Mouse (Mus musculus) kidney, adult 2 months (tissue): Measurements from ENCODE around the gene Gm4969. TPM values are rescaled to one million over a fixed set of nuclear protein-coding genes. Genes with fewer than 3 reads are reported as not detected.

Source experiments
- DNase-seq: peaks from one replicate; pipeline ENCODE4 v3.0.0; 2021
- H3K27ac ChIP-seq: fragments of 200-500 bp; 2 replicates; pipeline ENCODE4 v1.5.1; 2012; ENCODE audit warnings: low read depth, low read length, control low read depth, inconsistent platforms; ENCODE audit not compliant: insufficient read depth
- H3K27me3 ChIP-seq: fragments of 200-500 bp; replicated peaks from 2 replicates; pipeline ENCODE4 v1.6.1; 2012; ENCODE audit warnings: mild to moderate bottlenecking, moderate library complexity, low read length, inconsistent platforms; ENCODE audit not compliant: control insufficient read depth, insufficient read depth
- H3K36me3 ChIP-seq: fragments of 200-500 bp; 2 replicates; pipeline ENCODE4 v1.6.1; 2012; ENCODE audit warnings: mild to moderate bottlenecking, moderate library complexity, low read length, inconsistent platforms; ENCODE audit not compliant: control insufficient read depth, insufficient read depth
- H3K4me1 ChIP-seq: fragments of 200-500 bp; 2 replicates; pipeline ENCODE4 v1.6.1; 2011; ENCODE audit warnings: low read length; ENCODE audit not compliant: control insufficient read depth, insufficient read depth
- H3K4me3 ChIP-seq: fragments of 200-500 bp; 2 replicates; pipeline ENCODE4 v1.5.1; 2011; ENCODE audit warnings: mild to moderate bottlenecking, low read depth, low read length, control low read depth; ENCODE audit not compliant: insufficient read depth
- CTCF ChIP-seq: fragments of 200-500 bp; conservative IDR thresholded peaks from 2 replicates; pipeline ENCODE4 v1.5.1; 2011; ENCODE audit warnings: low read depth, mild to moderate bottlenecking, control low read depth, low read length, moderate library complexity, mixed read lengths; ENCODE audit not compliant: insufficient read depth, insufficient read length
- POLR2A ChIP-seq: fragments of 200-500 bp; IDR thresholded peaks from one replicate; pipeline ENCODE4 v1.6.1; 2011; ENCODE audit warnings: low read depth, low read length, control low read depth
- WGBS: fragments of 180-500 bp; shearing (Covaris S2); methylation state at CpG from one replicate; pipeline ENCODE4 v1.1.7; 2018; 5-methylcytosine and 5-hydroxymethylcytosine counted together
- polyA plus RNA-seq: library from polyadenylated mRNA; depleted of rRNA; stranded (reverse); fragments of >200 nt; gene quantifications from 2 replicates; pipeline ENCODE4 v1.2.3, GENCODE M21; 2012; rRNA removed

The Gm4969 gene
- polyA plus RNA-seq, 1 experiment, result 0.03 TPM

DNA sequence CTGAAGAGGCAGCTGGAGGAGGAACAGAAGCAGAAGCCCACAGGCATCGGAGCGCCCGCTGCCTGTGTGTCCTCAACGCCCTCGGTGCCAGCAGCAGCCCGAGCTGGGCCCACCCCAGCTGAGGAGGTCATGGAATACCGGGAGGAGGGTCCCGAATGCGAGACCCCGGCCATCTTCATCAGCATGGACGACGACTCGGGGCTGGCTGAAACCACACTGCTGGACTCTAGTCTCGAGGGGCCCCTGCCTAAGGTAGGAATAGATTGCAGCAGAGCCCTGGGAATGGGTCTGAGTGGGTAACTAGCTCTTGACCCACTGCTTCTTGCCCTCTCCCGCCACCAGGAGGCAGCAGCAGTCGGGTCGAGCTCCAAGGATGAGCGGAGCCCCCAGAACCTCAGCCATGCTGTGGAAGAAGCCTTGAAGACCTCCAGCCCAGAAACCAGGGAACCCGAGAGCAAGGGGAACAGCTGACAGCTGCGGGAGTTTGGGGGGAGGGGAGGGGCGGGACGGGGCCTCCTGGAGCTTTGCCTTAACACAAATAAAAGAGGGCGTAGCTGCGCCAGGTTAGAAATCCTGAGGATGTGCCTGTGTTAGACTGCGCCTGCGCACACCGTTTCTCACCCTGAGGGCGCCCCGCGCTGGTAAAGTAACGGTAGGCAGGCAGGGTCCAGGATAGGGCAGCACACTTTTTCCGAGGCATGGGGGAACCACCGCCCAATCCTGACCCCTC, 64.0 kb downstream of the Gm4969 start, which contains the start of gene Rsph6a:
Gene Rsph6a, plus strand, starts transcription at position 644 of the 730 bp plus-strand sequence.
- peaks cover 2% of the 10 kb centered on the region; the same call in 1 of the 2 replicates for H3K36me3 ChIP-seq
- WGBS, result 34% methylated on average over 33 of the region's 33 CpGs
- DNase-seq, result no peak
- H3K4me3 ChIP-seq, result no peak within 1 kb of the TSS
- H3K27me3 ChIP-seq, result no peaks in the 10 kb centered on the region
- peak; percentile 45; the same call in 1 of the 2 replicates for TF ChIP-seq CTCF
- TF ChIP-seq POLR2A, result no peak
- no peak within 1 kb of the TSS for H3K27ac ChIP-seq
- no peaks in the 10 kb centered on the region for H3K4me1 ChIP-seq

DNA sequence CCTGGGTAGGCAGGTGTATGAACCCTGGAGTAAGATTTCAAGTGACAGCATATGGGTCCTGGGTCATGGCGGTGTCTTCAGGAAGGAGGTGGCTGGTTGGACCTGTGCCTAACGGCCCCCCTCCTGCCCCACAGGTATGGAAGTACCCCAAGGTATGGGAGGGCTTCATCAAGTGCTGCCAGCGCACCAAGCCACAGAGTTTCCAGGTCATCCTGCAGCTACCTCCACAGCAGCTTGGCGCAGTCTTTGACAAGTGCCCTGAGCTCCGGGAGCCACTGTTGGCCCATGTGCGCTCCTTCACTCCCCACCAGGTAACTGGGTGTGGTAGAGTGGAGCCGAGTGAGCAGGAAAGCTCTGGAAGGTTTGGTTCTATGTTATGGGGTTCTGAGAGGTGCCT, 65.0 kb downstream of the Gm4969 start:
- no peaks in the 10 kb centered on the region for H3K4me1 ChIP-seq
- TF ChIP-seq POLR2A (no peak), CTCF (no peak)
- no peak for DNase-seq
- no peak overlapping the region for H3K4me3 ChIP-seq
- no peaks in the 10 kb centered on the region for H3K27me3 ChIP-seq
- 89% methylated on average over 7 of the region's 7 CpGs for WGBS
- no peak overlapping the region for H3K27ac ChIP-seq
- peaks cover 2% of the 10 kb centered on the region; the same call in 1 of the 2 replicates for H3K36me3 ChIP-seq

DNA sequence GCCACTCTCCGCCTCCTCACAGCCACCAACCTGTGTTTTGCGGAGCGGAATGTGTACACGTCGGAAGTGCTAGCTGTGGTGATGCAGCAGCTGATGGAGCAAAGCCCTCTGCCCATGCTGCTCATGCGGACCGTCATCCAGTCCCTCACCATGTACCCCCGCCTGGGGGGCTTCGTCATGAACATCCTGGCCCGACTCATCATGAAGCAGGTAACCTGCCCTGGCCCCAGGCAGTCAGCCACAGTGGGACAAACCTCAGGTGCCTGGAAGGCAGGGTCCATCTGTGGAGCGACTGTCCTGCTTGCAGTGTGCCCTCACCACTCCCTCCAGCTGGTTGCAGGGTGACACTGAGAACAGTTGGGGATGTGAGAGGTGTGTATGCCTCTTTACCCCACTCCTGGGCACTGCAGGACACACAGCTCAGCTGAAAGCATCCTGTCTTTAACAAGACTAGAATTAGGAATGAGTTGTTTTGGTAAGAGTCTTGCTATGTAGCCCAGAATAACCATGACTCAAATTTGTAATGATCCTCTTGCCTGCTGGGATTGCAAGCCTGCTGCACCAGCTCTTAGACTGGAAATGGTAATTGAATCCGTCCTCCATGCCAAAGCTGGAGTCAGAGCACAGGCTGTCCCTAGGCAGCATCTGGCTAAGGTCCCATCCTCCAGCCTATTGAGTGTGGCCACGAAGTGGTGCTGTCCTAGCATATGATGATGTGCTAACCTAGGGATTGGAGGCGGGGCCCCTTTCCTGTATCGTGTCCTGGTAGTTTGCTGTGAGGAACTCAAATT, 65.6 kb downstream of the Gm4969 start:
- WGBS, result 91% methylated on average over 15 of the region's 15 CpGs
- Histone ChIP-seq H3K4me1 (no peaks in the 10 kb centered on the region), H3K27me3 (no peaks in the 10 kb centered on the region), H3K36me3 (peaks cover 2% of the 10 kb centered on the region; the same call in 1 of the 2 replicates), H3K4me3 (no peak overlapping the region), H3K27ac (no peak overlapping the region)
- DNase-seq, result no peak
- no peak for TF ChIP-seq CTCF
- TF ChIP-seq POLR2A, result no peak

DNA sequence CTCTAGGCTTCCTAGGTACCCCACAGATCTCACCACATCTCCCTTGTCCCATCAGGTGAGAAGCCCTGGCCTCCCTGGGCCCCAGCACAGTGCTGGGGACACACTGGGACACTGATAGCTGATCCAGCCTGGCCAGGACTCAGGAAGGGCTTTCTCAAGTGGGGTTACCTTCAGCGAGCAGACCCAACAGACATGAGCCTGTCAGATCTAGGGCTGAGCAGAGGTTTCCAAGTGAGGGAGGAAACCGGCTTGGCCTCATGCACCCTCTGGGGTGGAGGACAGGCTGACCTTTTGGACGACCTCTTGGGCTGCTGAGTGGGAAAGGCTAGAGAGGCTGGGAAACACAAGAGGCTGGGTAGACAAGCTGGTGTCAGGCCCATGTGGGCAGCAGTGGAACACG, 67.0 kb downstream of the Gm4969 start:
- TF ChIP-seq CTCF (no peak), POLR2A (no peak)
- Histone ChIP-seq H3K4me1 (no peaks in the 10 kb centered on the region), H3K4me3 (no peak overlapping the region), H3K36me3 (peaks cover 2% of the 10 kb centered on the region; the same call in 1 of the 2 replicates), H3K27me3 (no peaks in the 10 kb centered on the region), H3K27ac (no peak overlapping the region)
- WGBS, result 58% methylated on average over 4 of the region's 4 CpGs
- DNase-seq, result no peak

DNA sequence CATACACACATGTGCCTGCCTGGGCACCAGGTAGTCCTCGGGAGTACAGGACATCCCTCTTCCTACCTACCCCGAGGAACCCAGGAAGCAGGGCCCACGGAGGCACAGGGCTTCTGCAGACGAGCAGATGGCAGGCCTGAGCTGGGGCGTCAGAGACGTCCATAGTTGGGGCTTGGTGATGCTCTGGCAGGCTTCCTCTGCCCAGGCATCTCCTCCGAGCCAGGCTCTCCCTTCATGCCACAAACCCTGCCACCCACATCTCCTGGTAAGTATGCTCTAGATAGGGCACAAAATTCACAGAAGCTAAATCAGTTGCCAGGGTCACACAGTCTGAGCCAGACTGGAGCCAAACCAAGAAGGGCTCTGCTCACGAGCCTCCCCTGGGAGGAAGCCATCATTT, 68.0 kb downstream of the Gm4969 start:
- Histone ChIP-seq H3K4me1 (no peaks in the 10 kb centered on the region), H3K4me3 (no peak overlapping the region), H3K27ac (no peak overlapping the region), H3K27me3 (no peaks in the 10 kb centered on the region), H3K36me3 (peaks cover 2% of the 10 kb centered on the region; the same call in 1 of the 2 replicates)
- TF ChIP-seq CTCF (no peak), POLR2A (no peak)
- DNase-seq, result no peak
- 78% methylated on average over 8 of the region's 8 CpGs for WGBS

DNA sequence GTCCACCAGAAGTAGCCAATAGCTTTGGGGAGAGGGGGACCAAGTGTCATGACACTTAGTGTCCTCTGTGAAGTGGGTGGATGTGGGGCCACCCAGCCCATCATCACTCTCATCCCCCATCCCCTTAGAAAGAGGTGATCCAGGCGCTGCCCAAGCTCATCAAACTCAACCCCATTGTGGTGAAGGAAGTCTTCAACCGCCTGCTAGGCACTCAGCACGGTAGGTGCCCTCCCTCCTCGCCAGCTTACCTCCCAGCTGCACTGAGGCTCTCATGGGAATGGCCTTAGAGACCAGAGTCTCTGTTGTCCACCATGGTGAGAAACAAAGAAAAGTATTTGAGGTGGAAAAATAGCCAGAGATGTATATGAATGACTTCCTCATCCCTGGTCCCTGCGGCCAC, 68.9 kb downstream of the Gm4969 start:
- Histone ChIP-seq H3K4me1 (no peaks in the 10 kb centered on the region), H3K4me3 (no peak overlapping the region), H3K27me3 (no peaks in the 10 kb centered on the region), H3K27ac (no peak overlapping the region), H3K36me3 (peaks cover 2% of the 10 kb centered on the region; the same call in 1 of the 2 replicates)
- DNase-seq, result no peak
- 85% methylated on average over 5 of the region's 5 CpGs for WGBS
- no peak for TF ChIP-seq POLR2A
- TF ChIP-seq CTCF, result no peak

Other genes starting within 250 kb of the Gm4969 start
- 2.3 and 5.9 TPM in 2 replicates for gene Pglyrp1, start 247.0 kb downstream of the Gm4969 start, polyA plus RNA-seq
- 19.8 and 21.3 TPM in 2 replicates for gene Ccdc61, start 208.0 kb downstream of the Gm4969 start, polyA plus RNA-seq
- 0.80 and 1.1 TPM in 2 replicates for gene Nova2, start 192.5 kb downstream of the Gm4969 start, polyA plus RNA-seq
- gene Nanos2, start 131.0 kb downstream of the Gm4969 start, polyA plus RNA-seq, result not detected in 2 replicates
- 7.6 and 8.7 TPM in 2 replicates for gene Mypop, start 127.1 kb downstream of the Gm4969 start, polyA plus RNA-seq
- gene Irf2bp1, start 114.3 kb downstream of the Gm4969 start, polyA plus RNA-seq, result 18.1 and 21.1 TPM in 2 replicates
- 0.13 and 0.16 TPM in 2 replicates for gene Foxa3, start 94.8 kb downstream of the Gm4969 start, polyA plus RNA-seq
- 59.8 and 68.9 TPM in 2 replicates for gene Sympk, start 94.0 kb downstream of the Gm4969 start, polyA plus RNA-seq
- gene Rsph6a, start 63.7 kb downstream of the Gm4969 start, polyA plus RNA-seq, result 0.05 TPM in 2 replicates
- 59.8 and 76.3 TPM in 2 replicates for gene Dmwd, start 42.1 kb downstream of the Gm4969 start, polyA plus RNA-seq
- 52.7 and 53.0 TPM in 2 replicates for gene Dmpk, start 34.5 kb downstream of the Gm4969 start, polyA plus RNA-seq
- 14.1 and 22.2 TPM in 2 replicates for gene Six5, start 23.8 kb downstream of the Gm4969 start, polyA plus RNA-seq
- 9.2 and 9.5 TPM in 2 replicates for gene Fbxo46, start 1.5 kb upstream of the Gm4969 start, polyA plus RNA-seq
- 11.9 and 12.1 TPM in 2 replicates for gene Qpctl, start 30.9 kb upstream of the Gm4969 start, polyA plus RNA-seq
- 34.8 and 42.2 TPM in 2 replicates for gene Snrpd2, start 31.4 kb upstream of the Gm4969 start, polyA plus RNA-seq
- 0.13 and 0.20 TPM in 2 replicates for gene Gipr, start 47.8 kb upstream of the Gm4969 start, polyA plus RNA-seq
- gene Eml2, start 58.1 kb upstream of the Gm4969 start, polyA plus RNA-seq, result 38.8 and 39.0 TPM in 2 replicates
- 10.1 and 10.8 TPM in 2 replicates for gene Gpr4, start 94.2 kb upstream of the Gm4969 start, polyA plus RNA-seq
- gene Opa3, start 110.0 kb upstream of the Gm4969 start, polyA plus RNA-seq, result 41.7 and 48.5 TPM in 2 replicates
- gene Vasp, start 153.4 kb upstream of the Gm4969 start, polyA plus RNA-seq, result 69.5 and 71.5 TPM in 2 replicates
- gene Ppm1n, start 161.7 kb upstream of the Gm4969 start, polyA plus RNA-seq, result not detected in 2 replicates
- 7.6 and 19.1 TPM in 2 replicates for gene Rtn2, start 164.3 kb upstream of the Gm4969 start, polyA plus RNA-seq
- 0.17 and 0.19 TPM in 2 replicates for gene Fosb, start 191.7 kb upstream of the Gm4969 start, polyA plus RNA-seq
- 27.6 and 31.9 TPM in 2 replicates for gene Ercc1, start 226.4 kb upstream of the Gm4969 start, polyA plus RNA-seq
- 5.3 and 5.9 TPM in 2 replicates for gene Cd3eap, start 241.1 kb upstream of the Gm4969 start, polyA plus RNA-seq
- 5.9 and 6.8 TPM in 2 replicates for gene Ppp1r13l, start 241.4 kb upstream of the Gm4969 start, polyA plus RNA-seq